Comparison of ENCODE assay signal across 8 mouse cellular contexts in the genomic region with DNA sequence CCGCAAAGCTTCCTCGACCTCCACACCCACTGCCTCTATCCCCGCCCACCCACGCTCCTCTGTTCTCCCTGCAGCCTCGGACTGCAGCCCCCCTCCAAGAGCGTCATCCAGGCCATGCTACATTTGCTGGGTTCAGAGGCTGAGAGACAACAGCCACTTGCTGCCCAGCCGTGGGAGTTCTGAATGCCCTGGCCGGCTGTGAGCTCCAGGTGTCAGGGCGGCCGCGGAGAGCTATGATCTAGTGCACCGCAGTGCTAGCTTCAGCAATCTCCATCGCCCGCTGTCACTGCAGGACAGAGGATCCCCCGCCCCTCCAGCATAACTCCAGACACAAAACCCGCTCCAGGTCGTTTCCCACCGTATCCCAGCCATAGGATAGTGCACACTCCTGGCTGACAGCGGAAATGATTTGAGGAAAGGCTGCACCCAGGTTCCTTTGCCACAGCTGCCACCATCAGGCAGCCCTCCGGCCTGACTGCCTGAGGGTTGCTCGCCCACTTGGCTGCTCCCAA. TPM values are rescaled to one million over a fixed set of nuclear protein-coding genes. Genes with fewer than 3 reads are reported as not detected.
DNase-seq lines count a peak whose midpoint lies in the region; ATAC-seq and TF ChIP-seq lines count a peak whose summit lies in the region.

No protein-coding gene starts in this region.

- no peak overlapping the region for H3K27ac ChIP-seq in lung, embryonic 16.5 days (ENCODE audit: low read length)
- H3K27ac ChIP-seq in hindbrain, embryonic 10.5 days, result peak overlapping the region; percentile 85; the same call in 1 of the 2 replicates
- no peak overlapping the region for H3K27ac ChIP-seq in limb, embryonic 11.5 days (replicated peaks; ENCODE audit: low read depth, low read length)
- peak overlapping the region; percentile 85 for H3K27ac ChIP-seq in olfactory bulb, adult 2 months (ENCODE audit: insufficient read depth, low read depth, low read length)

- 3% methylated on average over 21 of the region's 21 CpGs for WGBS in lung, embryonic 16.5 days
- WGBS in hindbrain, embryonic 10.5 days, result 1% methylated on average over 21 of the region's 21 CpGs
- WGBS in limb, embryonic 11.5 days, result 2% methylated on average over 21 of the region's 21 CpGs
- 2% methylated on average over 21 of the region's 21 CpGs for WGBS in olfactory bulb, adult 2 months

- peak overlapping the region; percentile 25; the same call in 1 of the 2 replicates for H3K4me3 ChIP-seq in lung, embryonic 16.5 days (ENCODE audit: low read length)
- peak overlapping the region; percentile 58 for H3K4me3 ChIP-seq in hindbrain, embryonic 10.5 days
- peak overlapping the region; percentile 30 for H3K4me3 ChIP-seq in limb, embryonic 11.5 days (ENCODE audit: low read depth, low read length)
- H3K4me3 ChIP-seq in olfactory bulb, adult 2 months (ENCODE audit: insufficient read depth, low read depth, low read length), result peak overlapping the region; percentile 72

- no peak for DNase-seq in lung, postnatal 36 days
- peak; percentile 40 for DNase-seq in embryo, embryonic 10 days (ENCODE audit: low spot score)
- peak; percentile 37 for DNase-seq in hindbrain, embryonic 10.5 days (ENCODE audit: low spot score)
- peak; percentile 38 for DNase-seq in limb, embryonic 11.5 days (ENCODE audit: low spot score)
- no peak for DNase-seq in B cell, adult 2 months
- DNase-seq in kidney, postnatal 10 days, result no peak

- H3K4me2 ChIP-seq in lung, embryonic 16.5 days (ENCODE audit: low read depth, low read length), result peak overlapping the region; percentile 48
- H3K4me2 ChIP-seq in limb, embryonic 11.5 days (ENCODE audit: low read depth, severe bottlenecking), result peak overlapping the region; percentile 69

- ATAC-seq in lung, embryonic 16.5 days (ENCODE audit: low read depth), result no peak
- peak; percentile 36; the same call in 1 of the 2 replicates for ATAC-seq in limb, embryonic 11.5 days (ENCODE audit: insufficient number of reproducible peaks, low FRiP score, low TSS enrichment, low read depth)

- H3K9ac ChIP-seq in lung, embryonic 16.5 days (ENCODE audit: low read length), result no peak overlapping the region
- no peak overlapping the region for H3K9ac ChIP-seq in limb, embryonic 11.5 days (ENCODE audit: low read length)

- no peaks in the 10 kb centered on the region for H3K4me1 ChIP-seq in lung, embryonic 16.5 days (replicated peaks; ENCODE audit: control insufficient read depth, insufficient read depth, low read length)
- H3K4me1 ChIP-seq in hindbrain, embryonic 10.5 days (replicated peaks), result peaks cover 40% of the 10 kb centered on the region
- H3K4me1 ChIP-seq in limb, embryonic 11.5 days (ENCODE audit: control insufficient read depth, insufficient read depth, low read length), result peaks cover 6% of the 10 kb centered on the region; the same call in 1 of the 2 replicates
- H3K4me1 ChIP-seq in olfactory bulb, adult 2 months (ENCODE audit: control insufficient read depth, insufficient read depth, low read length), result peaks cover 4% of the 10 kb centered on the region; the same call in 1 of the 2 replicates

- no peak for TF ChIP-seq CTCF in olfactory bulb, adult 2 months (IDR thresholded peaks at IDR 0.05; ENCODE audit: insufficient read depth, low read depth, low read length)

- TF ChIP-seq POLR2A in olfactory bulb, adult 2 months (IDR thresholded peaks at IDR 0.05; ENCODE audit: insufficient read depth, low read depth, low read length), result no peak

- H3K9me3 ChIP-seq in lung, embryonic 16.5 days (ENCODE audit: control insufficient read depth, low read length), result no peaks in the 10 kb centered on the region
- no peaks in the 10 kb centered on the region for H3K9me3 ChIP-seq in hindbrain, embryonic 10.5 days
- H3K9me3 ChIP-seq in limb, embryonic 11.5 days (ENCODE audit: control insufficient read depth, low read length), result no peaks in the 10 kb centered on the region

- peaks cover 21% of the 10 kb centered on the region for H3K27me3 ChIP-seq in lung, embryonic 16.5 days (ENCODE audit: control insufficient read depth, insufficient read depth, low read depth, low read length)
- H3K27me3 ChIP-seq in hindbrain, embryonic 10.5 days (ENCODE audit: insufficient read depth, poor library complexity, severe bottlenecking), result peaks cover 21% of the 10 kb centered on the region
- H3K27me3 ChIP-seq in limb, embryonic 11.5 days (ENCODE audit: control insufficient read depth, insufficient read depth, low read length), result peaks cover 12% of the 10 kb centered on the region

- no peaks in the 10 kb centered on the region for H3K36me3 ChIP-seq in lung, embryonic 16.5 days (ENCODE audit: control insufficient read depth, insufficient read depth, low read length)
- H3K36me3 ChIP-seq in hindbrain, embryonic 10.5 days, result no peaks in the 10 kb centered on the region
- H3K36me3 ChIP-seq in limb, embryonic 11.5 days (ENCODE audit: control insufficient read depth, insufficient read depth, low read length), result no peaks in the 10 kb centered on the region

RNA-seq across cellular contexts. Expression of a gene that starts 1.7 kb away (rescaled TPM):
- polyA plus RNA-seq in lung, embryonic 16.5 days (2015; fragmentation: Nextera tagmentation; extraction: Ambion mirVana), result 0.65 and 1.4 TPM in 2 replicates
- polyA plus RNA-seq in hindbrain, embryonic 10.5 days (2016; fragmentation: Nextera tagmentation; extraction: Ambion mirVana), result 4.4 and 5.1 TPM in 2 replicates
- polyA plus RNA-seq in limb, embryonic 11.5 days (2014; fragmentation: Nextera tagmentation; extraction: Ambion mirVana), result 0.18 TPM in 1 of 2 replicates, not detected in the other
- not detected in 2 replicates for polyA plus RNA-seq in olfactory bulb, adult 2 months (2012; ENCODE audit: insufficient read depth, insufficient read length, low replicate concordance, missing spikeins)

Comparison
In these comparisons a context has a peak if more than half of its experiments do, and no peak if none do; other contexts are left out.
1. H3K27ac ChIP-seq: peak in hindbrain, embryonic 10.5 days (single experiment) and olfactory bulb, adult 2 months (single experiment); none in lung, embryonic 16.5 days (single experiment) and limb, embryonic 11.5 days (single experiment).
2. DNase-seq: peak in embryo, embryonic 10 days (single experiment), hindbrain, embryonic 10.5 days (single experiment) and limb, embryonic 11.5 days (single experiment); none in lung, postnatal 36 days (single experiment), B cell, adult 2 months (0 of 2) and kidney, postnatal 10 days (single experiment).
3. Peak in every context shown above with its lines, with median percentiles within 50 percentile points of each other: H3K4me3 ChIP-seq.